Mouse (Mus musculus): Measurements from ENCODE around the gene Rbsn. TPM values are rescaled to one million over a fixed set of nuclear protein-coding genes. Genes with fewer than 3 reads are reported as not detected.

The Rbsn gene
- 10 to 100 TPM; 38.5 to 42.1 (median 39.7) TPM for total RNA-seq (2022)

DNA sequence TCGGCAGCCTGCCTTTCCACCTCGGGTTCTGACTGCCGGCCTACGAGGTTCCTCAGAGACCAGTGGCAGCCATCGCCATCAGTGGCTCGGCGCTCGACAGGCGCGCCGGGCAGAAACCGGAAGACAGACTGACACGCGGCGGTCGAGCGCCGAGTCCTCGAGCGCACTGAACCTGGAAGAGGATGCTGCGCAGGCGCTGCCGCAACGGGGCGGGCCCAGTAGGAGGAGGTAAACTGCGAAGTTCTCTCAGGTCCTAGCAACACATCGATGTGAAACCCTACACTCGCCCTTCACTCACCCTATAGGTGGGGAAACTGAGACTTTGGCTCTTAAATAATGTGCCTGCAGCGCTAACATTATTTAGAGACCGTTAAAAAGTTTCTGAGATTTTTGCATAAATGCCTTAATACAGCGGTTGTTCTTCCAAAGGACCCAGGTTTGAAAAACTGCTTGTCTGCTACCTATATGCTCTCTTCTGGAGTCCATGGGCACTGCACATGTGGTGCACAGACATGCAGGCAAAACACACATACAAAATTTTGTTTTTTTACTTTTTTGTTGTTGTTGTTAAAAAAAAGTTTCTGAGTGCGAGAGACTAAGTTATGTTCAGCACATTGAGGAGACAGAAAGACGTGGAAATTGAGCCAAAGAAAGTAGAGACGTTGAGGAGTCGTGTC lies at the start of gene Rbsn:
Gene Rbsn, minus strand, starts transcription at position 153 of the 677 bp plus-strand sequence.
- peak; percentile 78 to 86 for DNase-seq (ENCODE audit: low spot score in 2 of 2)

DNA sequence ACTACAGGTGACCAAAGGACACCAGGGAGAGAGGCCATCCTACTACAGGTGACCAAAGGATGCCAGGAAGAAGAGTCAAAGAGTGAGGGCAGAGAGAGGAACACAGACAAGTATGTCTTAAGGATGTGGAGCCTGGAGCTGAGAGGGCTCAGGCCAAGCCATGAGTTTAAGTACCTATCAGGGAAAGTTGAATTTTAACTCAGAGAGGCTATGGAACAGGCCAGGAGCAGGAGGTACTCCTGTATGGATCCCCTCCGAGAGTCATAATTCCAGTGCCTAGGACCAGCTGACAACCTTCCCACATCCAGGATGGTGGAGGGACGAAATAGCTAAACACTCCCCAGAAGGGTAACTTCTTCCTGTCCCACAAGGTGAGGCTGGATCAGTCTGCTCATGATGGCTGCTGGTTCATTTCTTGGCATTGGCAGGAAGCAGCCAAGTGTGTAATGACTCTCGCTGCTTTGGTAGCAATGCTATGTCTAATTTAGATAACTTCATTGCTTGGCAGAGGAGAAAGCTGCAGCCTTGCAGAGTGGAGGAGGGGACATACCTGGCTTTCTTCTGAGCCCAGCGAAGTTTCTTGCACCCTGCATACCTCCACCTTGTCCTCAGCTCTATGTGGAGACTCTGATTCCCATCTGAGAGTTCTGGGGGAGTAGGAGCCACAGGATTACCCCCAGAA lies 46.6 kb upstream of the Rbsn start:
- DNase-seq (ENCODE audit: low spot score in 2 of 2): no peak

DNA sequence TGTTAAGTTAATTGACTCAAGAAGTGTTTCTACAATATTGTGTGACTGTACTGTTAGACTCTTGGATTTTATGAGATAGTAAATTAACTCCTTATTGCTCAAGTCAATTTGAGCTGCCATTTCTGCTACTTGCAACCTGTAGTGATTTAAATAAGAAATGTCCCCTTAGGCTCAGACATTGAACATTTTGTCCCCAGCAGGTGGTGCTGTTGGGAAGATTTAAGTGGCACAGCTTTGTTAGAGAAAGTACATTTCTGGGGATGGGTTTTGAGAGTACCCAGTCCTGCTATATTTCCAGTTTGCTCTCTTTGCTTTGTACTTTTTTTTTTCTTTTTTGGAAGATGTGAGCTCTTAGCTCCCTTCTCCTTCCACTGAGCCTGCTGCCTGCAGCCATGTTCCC lies 40.6 kb upstream of the Rbsn start:
- DNase-seq (ENCODE audit: low spot score in 2 of 2): no peak

DNA sequence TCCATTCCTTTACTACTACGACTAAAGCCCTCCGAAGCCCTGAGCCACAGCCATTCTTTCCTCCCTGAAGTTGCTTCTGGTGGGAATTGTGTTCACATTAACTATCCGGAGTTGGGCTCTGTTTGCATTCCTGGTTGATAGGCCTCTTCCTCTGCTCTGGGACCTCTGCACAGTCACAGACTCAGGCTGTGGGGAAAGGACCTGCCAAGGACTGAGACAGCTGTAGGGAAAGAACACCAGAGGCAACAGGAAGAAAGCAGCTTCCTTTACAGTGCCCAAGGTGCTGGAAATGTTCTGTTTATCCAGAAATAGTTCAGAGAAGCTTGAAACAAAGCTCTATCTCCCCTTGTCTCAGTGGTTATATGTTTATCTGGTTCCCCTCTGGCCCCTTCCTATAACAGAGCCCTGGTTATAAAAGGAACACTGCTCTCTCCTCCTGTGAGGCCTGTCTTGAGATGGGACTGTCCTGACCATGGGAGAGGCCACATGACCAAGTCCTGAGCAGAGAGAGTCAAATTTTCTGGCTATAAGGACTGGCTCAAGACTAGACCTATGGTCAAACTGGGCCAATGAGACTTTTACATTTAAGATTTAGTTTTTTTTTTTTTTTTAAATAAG lies 38.6 kb upstream of the Rbsn start:
- DNase-seq (ENCODE audit: low spot score in 2 of 2): no peak

DNA sequence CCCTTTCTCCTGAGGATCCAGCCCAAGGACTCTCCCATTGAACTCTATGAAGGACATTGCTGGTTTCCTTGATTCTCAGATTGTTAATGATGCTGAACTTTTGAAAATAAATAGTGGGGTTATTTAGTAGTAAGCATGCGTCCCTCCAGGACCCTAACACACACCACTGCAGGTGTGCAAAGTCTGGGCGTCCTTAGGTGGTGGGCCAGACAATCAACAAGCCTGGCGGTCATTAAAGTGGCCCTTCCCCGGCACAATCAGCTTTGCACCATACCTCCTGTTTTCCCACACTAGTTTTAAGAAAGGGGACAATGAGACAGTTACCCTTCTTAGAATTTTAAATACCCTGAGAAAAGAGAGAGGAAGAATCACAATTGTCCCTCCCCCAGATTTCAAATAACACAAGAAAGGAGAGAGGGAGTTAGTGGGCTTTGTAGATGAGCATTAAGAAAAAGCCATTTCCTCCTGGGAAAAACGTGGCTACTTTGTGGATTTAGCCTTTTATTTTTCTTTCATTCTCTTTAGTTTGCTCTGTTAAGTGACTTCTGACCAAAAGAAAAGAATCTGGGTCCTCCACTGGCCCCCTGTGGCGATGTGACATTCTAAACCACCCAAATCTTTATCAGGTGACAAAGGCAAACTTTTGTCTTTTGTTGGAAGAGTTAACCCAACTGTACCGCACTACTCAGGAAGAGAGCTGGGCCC lies 32.6 kb upstream of the Rbsn start:
- DNase-seq (ENCODE audit: low spot score in 2 of 2): no peak

DNA sequence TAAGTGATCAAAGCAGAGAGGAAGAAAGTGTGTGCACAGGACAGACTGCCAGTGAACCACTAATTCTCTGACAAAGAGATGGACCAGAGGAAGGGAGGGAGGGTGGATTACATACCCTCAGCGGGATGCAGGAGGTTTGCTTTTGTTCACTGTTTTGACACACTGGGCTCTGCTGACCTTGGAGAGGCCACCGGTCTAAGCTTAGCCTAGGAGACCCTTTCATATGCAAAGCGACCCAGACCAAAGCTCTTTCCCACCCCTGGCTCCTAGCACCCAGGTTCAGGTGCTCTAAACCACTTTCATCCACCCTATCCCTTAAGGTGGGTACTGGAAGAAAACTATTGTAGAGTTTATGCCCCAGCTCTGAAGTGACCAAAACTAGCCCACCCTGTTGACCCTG lies 31.6 kb upstream of the Rbsn start:
- DNase-seq (ENCODE audit: low spot score in 2 of 2): no peak

DNA sequence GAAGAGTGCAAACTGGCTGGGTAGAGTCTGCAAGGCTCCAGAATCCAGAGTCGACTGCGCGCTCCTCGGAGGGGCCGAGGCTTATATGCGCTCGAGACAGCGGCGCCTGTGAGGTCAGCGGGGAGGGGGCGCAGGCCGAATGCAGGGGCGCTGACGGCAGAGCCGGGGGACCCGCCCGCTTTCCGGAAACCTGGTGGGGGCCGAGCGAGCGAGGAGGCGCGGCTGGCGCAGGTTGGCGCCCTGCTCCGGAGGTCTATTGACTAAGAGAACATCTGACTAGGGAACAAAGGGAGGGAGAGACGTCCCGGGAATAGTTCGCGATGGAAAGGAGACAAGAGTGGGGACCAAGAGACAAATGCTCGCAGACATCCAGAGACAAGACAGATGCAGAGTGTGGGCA lies 29.9 kb upstream of the Rbsn start, which contains the start of gene Trh:
Gene Trh, minus strand, starts transcription at position 60 of the 400 bp plus-strand sequence.
- DNase-seq (ENCODE audit: low spot score in 2 of 2): no peak

DNA sequence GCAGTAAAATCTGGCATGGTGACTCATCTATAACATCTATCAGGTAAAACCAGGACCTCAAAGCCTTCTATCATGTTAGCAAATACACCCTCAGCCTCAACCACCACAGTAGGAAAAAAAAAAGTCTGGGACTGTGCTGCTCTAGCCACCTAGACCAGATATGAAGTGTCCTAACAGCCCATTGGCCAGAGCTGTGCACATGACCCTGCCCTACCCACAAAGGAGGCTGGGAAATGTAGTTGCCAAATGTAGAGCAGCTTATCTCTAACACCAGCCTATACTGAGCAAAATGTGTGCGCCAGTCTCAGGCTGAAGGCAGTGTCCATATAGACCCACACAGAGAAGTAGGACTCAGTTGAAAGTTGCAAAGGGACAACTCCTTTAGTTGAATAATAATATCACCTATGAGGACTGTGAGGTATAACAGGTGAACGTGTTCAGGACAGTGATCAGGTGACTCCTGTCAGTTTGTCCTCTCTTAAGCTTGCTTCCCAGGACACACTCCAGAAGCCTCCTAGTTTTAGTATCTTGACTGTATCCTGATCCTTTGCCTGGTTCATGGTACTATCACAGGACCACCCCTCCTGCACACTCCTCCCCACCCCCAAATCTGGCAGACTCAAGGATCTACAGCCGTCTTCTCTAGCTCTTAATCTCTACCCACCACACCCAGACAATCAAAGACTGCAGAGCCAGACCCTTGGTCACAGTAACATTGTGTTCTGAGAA lies 26.6 kb upstream of the Rbsn start:
- DNase-seq (ENCODE audit: low spot score in 2 of 2): peak in 1 of 2 experiments; percentile 31

DNA sequence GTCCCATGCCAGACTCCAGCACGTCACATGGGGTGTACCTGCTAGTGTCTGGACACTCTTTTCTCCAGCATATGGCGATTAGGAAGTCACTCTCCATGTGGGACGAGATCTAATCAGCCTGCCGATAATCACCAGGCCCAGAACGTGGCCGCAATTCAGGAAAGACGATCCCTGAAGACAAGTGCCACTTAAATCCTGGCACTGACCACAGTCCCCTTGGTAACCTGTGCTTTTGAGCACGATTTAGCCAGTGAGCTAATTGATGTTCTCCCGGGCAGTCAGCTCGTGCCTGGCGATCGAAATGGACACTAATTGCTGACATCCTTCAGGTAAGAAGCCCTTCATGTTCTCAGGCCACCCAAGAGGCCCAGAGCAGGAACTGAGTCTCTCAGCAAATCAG lies 20.3 kb upstream of the Rbsn start:
- DNase-seq (ENCODE audit: low spot score in 2 of 2): no peak

DNA sequence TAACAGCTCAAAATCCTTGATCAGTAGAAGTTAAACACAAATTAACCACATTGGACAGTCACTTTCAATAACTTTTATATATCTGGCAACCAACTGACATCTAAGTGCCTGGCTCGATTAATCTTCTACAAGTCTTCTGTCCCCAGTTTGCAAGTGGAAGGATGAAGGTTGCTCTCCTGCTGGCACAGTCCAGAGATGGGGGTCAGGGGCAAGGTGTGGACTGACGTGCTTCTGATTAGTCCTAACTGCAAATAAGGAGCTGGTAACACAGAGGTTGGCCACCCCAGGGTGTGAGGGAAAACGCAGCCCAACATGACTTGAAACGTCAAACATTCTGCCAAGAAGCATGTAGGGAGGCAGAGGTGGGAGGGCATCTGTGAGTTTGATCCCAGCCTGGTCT lies 17.0 kb upstream of the Rbsn start:
- DNase-seq (ENCODE audit: low spot score in 2 of 2): no peak

DNA sequence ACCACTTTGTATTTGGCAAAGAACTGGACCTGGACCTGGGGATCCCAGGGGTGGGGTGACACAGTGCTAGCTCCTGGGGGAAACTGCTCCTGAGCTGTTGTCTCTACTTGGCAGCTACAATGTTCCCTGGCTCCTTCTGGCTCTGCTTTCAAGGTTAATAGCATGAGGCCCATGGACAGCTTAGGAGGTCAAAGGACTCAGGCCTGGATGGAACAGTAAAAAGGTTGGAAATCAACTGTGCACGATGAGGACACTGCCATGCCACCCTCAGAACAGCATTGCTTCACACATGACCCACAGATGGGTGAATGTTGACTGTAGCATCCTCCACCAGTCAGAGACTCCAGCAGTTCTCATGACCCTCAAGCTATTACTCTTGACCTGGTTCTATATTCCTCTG lies 16.6 kb upstream of the Rbsn start:
- no peak for DNase-seq (ENCODE audit: low spot score in 2 of 2)

DNA sequence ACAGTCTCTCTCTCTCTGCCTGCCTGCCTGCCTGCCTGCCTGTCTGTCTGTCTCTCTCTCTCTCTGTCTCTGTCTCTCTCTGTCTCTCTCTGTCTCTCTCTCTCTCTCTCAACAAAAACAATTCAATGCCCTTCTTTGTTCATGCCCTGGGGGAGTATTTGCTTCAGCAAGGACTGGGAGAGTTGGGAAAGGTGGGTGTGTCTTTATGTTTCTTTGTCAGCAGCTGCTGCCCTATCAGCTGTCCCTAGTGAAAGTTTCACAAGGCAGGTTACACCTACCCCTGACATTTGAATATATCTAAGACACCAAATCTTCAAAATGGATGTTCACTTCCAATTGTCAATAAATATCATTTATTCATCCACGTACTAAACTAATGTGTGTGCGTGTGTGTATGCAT lies 14.9 kb upstream of the Rbsn start:
- no peak for DNase-seq (ENCODE audit: low spot score in 2 of 2)

DNA sequence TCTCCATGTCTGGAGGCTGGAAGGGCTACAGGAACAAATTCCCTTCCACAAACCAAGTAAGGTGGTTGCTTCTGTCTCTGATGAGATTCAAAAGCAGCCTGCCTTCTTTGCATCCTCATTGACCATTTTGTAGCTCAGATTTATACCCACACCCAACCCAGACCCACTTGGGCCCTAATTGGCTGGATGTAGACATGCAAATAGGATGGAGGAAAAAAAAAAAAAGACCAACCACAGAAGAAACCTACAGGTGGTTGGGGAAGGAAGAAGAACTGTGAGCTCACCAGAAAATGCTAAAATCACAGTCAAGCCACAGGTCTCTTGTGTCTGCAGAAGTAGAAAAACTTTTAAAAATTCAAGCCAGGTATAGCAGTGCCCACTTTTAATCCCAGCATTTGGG lies 14.4 kb upstream of the Rbsn start:
- no peak for DNase-seq (ENCODE audit: low spot score in 2 of 2)

DNA sequence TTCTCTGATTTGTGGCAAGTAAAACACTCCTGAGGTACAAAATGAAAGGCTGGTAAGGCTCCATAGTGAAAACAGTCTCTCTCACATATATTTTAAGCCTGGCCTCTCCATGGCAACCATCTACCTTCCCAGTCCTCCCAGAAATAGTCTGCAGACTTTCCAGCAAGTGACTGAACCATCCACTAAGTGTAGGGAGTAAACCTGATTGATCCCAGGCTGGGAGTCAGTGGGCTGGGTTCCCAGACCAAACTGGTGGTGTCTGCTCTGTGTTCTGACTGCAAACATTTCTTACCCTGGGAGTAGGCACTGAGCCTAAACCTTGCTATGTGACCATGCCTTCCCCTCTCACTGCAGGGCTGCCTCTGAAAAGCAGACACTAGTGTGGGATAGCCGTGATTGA lies 10.3 kb upstream of the Rbsn start:
- no peak for DNase-seq (ENCODE audit: low spot score in 2 of 2)

DNA sequence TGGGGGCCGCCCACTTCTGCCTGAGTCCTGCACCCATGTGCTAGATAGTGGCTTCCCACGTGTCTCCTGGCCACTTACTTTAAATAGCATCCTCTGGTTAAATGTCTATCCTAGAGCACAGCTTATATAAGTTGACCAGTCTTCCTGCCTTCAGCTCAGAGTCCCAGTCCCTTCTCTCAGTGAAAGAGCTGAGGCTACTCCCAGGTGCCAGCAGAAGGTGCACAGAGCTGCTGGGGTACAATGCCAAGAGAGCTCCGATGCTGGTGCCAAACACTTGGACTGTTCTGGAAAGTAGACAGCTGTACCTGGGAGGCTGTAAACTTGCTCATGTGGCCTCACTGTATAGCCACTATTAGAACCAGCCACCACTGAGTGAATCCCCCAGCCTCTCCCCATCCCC lies 7.3 kb upstream of the Rbsn start:
- DNase-seq (ENCODE audit: low spot score in 2 of 2): no peak

DNA sequence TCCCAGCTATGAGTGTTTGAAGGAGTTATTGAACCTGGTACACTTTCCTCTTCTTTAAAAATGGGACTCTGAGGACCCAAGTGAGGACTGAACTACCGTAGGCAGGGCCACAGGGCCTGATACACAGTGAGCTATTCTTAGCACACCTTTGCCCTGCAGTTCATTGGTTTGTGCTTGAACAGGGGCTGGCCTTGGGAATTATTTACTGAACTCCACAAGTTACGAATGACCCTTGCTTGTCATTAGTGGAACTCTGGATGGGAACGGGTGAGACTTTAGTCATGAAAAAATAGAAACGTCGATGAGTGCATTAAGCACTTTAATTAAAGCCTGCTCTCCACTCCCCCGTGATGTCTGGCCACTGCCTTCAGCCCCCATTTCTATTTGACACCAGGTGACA lies 6.9 kb upstream of the Rbsn start:
- no peak for DNase-seq (ENCODE audit: low spot score in 2 of 2)

DNA sequence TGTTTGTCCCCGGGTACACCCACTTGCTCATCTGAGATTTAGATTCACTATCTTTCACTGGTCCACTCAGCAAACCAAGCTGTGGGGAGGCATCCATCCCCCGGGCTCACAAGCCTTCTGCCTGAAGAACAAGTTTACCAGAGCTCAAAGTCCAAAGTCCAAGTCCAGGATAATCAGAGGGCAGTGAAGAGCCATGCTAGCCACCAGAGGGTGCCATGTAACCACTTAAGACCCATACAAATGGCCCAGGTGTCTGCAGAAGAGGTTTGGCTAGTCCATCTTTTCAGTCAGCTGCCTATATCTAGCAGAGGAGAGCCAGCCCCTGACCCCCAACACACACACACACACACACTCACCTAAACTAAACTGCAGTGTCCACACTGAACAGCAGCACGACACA lies 4.7 kb upstream of the Rbsn start:
- DNase-seq (ENCODE audit: low spot score in 2 of 2): peak; percentile 17 to 40

DNA sequence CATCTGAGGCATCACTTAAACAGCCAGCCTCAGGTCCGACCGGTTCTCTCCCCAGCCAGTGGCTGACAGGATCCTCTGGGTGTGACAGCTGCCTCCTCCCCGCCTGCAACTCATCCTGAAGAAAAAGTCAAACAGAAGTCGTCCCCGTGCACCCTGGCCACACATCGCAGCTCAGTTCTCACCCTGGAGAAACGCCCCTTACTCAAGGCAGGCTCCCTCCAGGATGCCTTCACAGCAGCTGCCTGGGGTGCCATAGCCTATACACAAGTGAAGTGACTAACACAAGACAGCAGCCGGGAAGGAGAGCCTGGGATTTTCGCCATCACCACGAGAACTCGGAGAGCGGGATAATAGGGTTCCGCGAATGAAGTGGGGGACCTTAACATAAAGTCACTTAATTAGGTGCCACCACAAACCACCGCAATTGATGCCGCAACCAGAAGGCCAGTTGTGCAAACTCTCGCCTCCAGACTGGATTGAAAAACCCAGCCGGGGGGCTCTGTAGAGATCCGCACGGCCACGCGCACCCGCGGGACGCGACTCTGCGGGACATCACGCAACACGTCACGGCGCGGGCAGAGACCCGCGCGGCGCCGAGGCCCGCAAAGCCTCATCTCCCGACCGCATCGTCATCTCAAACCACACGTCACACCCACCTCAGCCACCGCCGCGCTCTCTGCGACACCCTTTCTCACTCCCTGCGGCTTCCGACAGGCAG lies 511 bp downstream of the Rbsn start:
- no peak for DNase-seq (ENCODE audit: low spot score in 2 of 2)

DNA sequence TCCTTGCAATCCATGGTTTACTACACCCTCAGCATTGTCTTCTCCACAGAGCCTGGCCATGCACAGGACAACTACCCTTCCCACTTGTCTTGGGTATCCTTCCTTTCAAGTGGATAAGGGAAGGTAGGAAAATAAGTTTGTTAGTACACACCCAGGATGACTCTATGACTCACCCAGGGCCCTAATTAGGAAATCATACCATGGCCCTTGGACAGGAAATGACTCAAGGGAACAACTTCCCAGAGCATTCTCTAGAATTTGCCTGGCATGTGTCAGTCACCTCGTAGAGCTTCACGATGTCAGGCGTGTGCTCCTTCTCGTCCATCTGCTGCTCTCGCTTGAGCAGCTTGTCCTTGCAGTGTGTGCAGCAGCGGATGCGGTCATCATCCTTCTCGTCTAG lies 15.3 kb downstream of the Rbsn start:
- no peak for DNase-seq (ENCODE audit: low spot score in 2 of 2)

DNA sequence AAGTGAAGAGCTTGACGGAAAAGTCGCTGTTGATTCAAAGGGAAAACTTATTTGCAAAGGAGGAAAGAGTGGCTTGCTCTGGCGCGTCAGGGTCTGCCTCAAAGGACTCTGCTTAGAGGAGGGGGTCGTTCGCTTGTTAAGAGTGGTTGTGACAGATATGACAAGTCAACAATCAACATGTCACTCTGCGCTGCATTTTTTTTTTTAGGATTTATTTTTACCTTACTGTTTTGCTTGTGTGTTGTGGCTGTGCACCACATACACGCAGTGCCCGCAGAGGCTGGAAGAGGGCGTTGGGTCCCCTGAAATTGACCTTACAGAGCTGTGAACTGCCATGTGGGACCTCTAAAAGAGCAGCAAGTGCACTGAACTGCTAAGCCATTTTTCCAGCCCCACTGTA lies 30.5 kb downstream of the Rbsn start:
- no peak for DNase-seq (ENCODE audit: low spot score in 2 of 2)

DNA sequence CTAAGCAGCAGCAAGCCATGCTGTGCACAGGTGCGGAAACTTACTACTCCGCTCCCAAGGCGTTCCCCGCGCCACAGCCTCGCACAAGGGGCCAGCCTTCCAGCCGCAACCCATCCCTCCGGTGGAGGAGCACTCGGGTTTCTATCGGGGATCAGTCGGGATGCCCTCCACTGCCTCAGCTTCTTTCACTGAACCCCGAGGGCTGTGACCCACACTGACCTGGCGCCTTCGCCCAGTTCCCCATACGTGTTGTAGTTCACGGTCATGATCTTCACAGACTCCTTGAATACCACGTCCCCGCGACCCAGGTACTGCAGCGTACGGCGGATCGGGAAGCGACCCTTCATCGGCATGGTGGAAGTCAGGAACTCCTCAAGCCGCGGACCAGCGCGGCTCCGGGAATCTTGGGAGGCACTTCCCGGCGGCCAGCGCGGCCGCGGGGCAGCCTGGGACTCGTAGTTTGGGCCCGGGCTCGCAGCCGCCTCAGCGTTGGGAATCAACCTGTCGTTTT lies 31.0 kb downstream of the Rbsn start, which contains the start of gene Mrps25:
Gene Mrps25, minus strand, starts transcription at position 413 of the 511 bp plus-strand sequence.
- peak; percentile 34 to 61 for DNase-seq (ENCODE audit: low spot score in 2 of 2)

Data from layer of hippocampus, adult 8-10 months (tissue).